Mouse (Mus musculus): ENCODE measurements around the gene Rnd2. TPM values are rescaled to one million over a fixed set of nuclear protein-coding genes. Genes with fewer than 3 reads are reported as not detected.

The Rnd2 gene
- polyA plus RNA-seq (2012; fragmentation: generic; extraction: Trizol) = 10 to 100 TPM; 41.4 to 62.3 TPM

DNA sequence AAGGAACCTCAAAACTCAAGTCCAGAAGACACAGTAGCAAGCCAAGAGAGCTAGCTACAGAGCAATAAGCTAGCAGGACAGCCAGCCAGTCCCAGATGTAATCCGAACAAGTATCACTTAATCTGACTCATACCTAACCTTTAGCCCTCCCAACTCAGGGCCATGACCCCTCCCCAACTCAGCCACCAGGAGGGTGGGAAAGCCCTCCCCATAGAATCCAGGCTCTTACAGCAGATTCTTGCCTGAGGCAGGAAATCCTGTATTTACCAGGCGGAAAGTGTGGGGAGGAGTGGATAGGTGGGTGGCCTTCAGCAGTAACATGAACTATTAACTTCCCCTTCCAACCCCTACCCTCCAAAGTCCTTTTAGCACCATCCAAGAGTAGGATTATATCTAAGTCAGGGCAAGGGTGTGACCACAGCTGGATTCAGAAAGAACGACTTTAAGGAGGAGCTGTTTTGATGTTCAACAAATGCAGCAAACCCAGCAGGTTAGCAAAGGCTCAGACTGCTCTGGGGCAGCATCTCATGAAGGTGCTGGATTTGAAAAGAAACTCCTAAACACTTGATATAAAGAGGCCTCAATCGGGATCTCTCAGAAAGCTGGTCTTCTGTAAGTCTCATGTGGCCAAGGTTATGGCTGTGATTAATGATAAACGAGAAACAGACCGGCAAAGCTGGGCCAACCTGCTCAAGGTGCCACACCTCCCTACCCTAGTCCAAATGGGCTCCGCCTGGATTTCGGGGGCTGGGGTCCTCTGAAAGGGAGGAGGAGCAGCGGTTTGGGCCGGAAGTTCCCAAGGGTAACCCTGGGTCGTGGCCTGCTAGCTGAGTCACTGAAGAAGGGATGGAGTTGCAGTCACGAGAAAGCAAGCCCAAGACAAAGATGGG is at the start of gene Rnd2:
Rnd2 (plus strand) TSS at position 789 of the 890 bp plus-strand sequence.

DNA sequence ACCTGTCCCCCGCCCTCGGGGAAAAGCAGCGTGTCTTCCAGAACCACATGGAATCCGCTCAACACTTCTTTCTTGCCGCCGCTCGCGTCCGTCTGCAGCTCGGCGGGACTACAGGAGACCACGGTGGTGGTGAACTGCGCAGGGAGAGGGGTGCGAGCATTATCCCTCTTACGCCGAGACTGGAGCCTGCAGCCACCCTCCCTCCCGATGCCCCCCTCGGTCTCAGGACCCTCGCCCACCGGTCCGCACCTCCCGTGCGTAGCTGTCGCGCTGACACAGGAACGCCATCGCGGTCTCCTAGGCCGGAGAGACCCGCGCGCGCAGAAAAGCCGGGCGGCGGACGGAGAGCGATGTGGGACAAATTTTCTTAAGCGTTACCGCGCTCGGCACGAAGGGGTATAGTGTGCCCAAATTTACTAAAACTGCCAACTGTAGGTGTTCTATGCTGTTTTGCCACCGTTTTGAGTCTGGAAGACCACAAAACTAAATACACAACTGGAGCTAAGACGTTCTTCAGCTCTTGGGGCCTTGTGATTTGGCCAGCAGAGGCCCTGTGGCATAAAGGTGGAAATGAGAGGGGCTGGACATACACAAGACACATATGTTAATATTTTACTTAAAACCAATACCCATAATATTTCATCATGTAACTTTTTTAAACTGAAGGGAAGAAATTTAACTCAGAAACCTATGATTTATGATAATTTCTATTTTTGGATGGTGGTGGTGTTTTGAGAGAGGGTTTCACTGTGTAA is 47.5 kb upstream of the Rnd2 start, which contains the start of gene Aarsd1:
Aarsd1 (minus strand) TSS at position 515 of the 755 bp plus-strand sequence.

DNA sequence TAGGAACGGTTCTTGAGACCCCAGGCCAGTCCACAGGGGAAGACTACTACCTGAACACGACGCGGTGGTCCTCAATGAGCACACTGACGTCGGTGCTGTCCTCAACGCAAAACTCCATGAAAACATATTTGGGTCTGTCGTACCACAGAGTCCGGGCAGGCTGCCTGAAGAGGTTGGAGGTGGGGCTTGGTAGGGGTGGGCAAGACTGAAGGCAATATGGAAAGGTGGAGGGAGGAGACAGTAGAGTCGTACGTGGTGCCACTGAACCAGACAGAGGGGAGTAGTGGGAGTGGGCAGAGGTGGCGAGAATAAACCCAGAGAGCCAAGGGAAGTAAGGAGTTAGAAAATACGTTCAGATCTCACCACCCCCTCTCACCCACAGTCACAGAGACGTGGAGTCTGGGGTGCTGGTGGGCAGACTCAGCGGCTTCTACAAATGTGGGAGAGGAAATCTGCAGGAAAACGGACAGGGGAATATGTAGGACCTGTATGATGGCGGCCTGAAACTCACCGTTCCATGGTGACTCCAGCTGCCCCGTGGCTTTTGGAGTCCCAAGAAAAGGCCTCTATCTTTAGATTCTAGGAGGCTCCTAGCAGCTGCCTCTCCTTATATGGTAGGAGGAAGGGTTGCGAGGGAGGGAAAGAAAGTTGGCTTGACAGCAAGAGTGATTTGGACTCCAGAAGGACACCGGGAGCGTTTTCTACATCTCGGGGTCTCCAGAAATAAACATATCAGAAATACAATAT is 40.5 kb upstream of the Rnd2 start, which contains the start of gene Gm27029:
Gm27029 (minus strand) TSS at position 692 of the 747 bp plus-strand sequence.

DNA sequence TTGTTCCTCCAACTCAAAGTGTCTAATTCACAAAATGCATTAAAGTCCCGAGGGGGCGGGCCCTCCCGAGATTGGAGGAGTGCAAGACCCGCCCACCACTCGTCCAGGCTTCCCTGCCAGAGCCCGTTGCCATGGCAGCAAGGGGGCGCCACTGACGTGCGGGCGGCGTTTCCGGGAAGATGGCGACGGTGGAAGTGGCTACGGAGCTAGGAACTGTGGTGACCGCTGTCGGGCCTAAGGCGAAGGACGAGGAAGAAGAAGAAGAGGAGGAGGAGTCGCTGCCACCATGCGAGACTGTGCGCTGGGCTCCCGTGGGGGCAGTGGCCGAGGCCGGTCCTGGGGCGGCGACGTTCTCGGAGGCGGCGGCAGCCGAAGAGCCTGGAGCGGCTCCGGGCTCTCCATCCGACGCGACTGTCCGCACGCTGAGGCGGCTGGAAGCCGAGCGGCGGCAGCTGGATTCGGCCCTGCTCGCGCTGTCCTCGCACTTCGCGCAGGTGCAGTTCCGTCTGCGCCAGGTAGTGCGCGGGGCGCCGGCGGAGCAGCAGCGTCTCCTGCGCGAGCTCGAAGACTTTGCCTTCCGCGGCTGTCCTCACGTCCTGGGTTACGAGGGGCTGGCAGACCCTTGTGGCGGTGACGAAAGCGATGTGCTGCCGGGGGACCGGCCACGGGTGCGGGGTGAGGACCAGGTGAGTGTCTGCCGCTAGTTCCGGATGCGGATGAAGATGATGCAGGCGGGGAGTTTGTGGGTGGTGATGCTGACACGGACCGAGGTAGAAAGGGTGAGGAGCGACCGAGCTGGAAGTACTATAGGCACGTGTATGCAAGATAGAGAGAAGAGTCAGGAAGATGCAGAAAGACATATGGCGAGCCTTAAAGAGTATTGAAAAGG is 39.6 kb upstream of the Rnd2 start, which contains the start of the genes Rundc1 and Ptges3l:
Rundc1 (plus strand) TSS at position 161 of the 889 bp plus-strand sequence.
Ptges3l (minus strand) TSS at position 409 of the 889 bp plus-strand sequence.

DNA sequence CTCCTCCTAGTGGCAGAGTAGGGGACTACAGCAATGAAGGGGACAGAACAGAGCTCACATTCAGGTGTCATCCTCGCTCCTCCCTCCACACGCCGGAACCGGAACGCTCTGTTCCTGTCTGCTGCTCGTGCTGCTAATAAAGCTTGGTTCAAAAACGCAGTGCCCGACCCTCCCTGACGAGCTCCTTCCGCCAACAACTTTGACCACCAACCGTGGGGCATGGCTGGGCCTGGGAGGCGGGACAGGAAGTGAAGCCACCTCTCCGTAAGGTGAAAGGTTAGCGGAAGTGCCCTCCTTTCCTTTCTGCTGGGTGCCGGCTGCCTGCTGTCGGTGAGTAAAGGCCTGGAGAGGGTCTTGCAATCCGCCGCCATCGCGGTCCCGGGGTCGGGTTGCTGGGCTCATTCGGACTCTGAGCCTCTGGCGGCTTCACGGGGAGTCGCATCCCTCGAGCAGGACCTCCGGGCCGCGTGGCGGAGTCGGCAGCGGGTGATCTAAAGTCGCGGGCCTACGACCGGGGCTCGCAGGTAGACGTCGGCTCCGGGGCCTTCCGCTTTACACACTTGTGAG is 22.6 kb upstream of the Rnd2 start, which contains the start of gene Rpl27:
Rpl27 (plus strand) TSS at position 172 of the 567 bp plus-strand sequence.

DNA sequence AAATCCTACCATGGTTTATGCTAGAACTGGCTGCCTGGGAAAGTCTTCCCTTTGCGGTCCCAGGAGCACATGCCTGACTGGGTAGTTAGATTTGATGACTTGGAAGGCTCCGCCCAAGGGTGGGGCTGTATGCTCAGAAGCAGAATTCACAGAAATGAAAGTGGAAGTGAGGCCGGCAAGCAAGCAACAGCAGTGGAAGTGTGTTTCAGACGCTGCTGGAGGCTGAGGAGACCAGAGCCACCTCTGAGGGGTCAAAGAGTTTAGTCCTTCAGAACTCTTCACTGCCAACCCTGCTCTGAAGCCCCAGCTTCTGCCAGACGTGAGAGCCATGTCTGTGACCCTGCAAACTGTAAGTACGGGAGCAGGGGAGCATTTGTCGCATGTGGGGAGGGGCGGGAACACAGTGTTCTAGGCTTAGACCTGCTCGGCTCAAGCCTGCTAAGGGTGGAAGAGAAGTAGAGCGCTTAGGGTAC is 16.5 kb upstream of the Rnd2 start, which contains the start of gene Ifi35:
Ifi35 (plus strand) TSS at position 134 of the 473 bp plus-strand sequence.

DNA sequence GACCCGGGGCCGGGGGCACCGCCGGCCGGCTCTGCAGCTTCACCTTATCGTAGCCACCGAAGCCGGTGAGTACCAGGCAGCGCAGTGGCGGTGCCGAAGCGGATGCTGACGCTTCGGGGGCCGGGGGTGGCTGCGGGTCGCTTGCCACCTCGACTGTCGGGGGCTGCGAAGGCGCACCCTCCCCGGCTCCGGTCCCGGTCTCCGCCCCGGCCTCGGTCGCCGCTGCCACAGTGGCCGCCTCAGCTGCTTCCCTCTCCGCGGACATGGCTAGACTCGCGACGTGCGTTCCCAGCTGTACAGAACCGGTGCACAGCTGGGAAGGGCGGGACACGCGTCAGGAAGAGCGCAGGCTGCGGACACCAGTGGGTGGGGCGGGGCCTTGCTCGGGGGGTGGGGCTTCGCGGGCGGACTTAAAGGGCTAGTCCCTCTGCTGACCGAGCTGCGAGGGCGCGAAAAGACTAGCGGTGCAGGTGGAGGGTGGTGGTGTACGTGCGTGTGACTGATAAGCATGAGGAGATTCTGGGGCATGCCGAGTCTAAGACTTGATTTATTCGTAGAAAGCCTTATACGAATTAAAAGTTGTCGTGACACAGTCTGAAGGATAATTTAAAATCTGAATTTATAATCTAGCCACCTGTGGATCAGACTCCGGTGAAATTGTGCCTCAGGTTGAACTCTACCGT is 1.2 kb downstream of the Rnd2 start, which contains the start of gene Vat1:
Vat1 (minus strand) TSS at position 362 of the 683 bp plus-strand sequence.

Other genes with a start within 250 kb of the Rnd2 start
- gene Ezh1, start 238.5 kb upstream of the Rnd2 start, polyA plus RNA-seq (2012; fragmentation: generic; extraction: Trizol) = 10 to 100 TPM in 1 of 2 experiments, 1 to 10 TPM in 1; 2.5 to 59.5 TPM
- gene Ramp2, start 219.0 kb upstream of the Rnd2 start, polyA plus RNA-seq (2012; fragmentation: generic; extraction: Trizol) = 10 to 100 TPM in 1 of 2 experiments, under 1 TPM in 1; 0.06 to 11.4 TPM
- 100 to 1,000 TPM; 160 to 255 TPM for gene Vps25, start 211.3 kb upstream of the Rnd2 start, polyA plus RNA-seq (2012; fragmentation: generic; extraction: Trizol)
- gene Wnk4, start 204.4 kb upstream of the Rnd2 start, polyA plus RNA-seq (2012; fragmentation: generic; extraction: Trizol) = 10 to 100 TPM in 1 of 2 experiments, under 1 TPM in 1; 0.75 to 15.8 TPM
- under 1 TPM in 1 of 2 experiments, not detected in 1; 0.31 TPM for gene Cntd1, start 186.0 kb upstream of the Rnd2 start, polyA plus RNA-seq (2012; fragmentation: generic; extraction: Trizol)
- gene Coa3, start 185.9 kb upstream of the Rnd2 start, polyA plus RNA-seq (2012; fragmentation: generic; extraction: Trizol) = 100 to 1,000 TPM; 129 to 135 TPM
- gene Becn1, start 162.7 kb upstream of the Rnd2 start, polyA plus RNA-seq (2012; fragmentation: generic; extraction: Trizol) = 100 to 1,000 TPM in 1 of 2 experiments, 10 to 100 TPM in 1; 26.7 to 146 TPM
- 10 to 100 TPM; 40.8 to 46.7 TPM for gene Psme3, start 148.8 kb upstream of the Rnd2 start, polyA plus RNA-seq (2012; fragmentation: generic; extraction: Trizol)
- 1 to 10 TPM in 1 of 2 experiments, under 1 TPM in 1; 0.28 to 2.7 TPM for gene Aoc2, start 139.9 kb upstream of the Rnd2 start, polyA plus RNA-seq (2012; fragmentation: generic; extraction: Trizol)
- gene Aoc3, start 134.4 kb upstream of the Rnd2 start, polyA plus RNA-seq (2012; fragmentation: generic; extraction: Trizol) = 10 to 100 TPM in 1 of 2 experiments, under 1 TPM in 1; 0.39 to 37.3 TPM
- gene G6pc, start 97.4 kb upstream of the Rnd2 start, polyA plus RNA-seq (2012; fragmentation: generic; extraction: Trizol) = not detected
- gene Aarsd1, start 47.4 kb upstream of the Rnd2 start, polyA plus RNA-seq (2012; fragmentation: generic; extraction: Trizol) = 100 to 1,000 TPM in 1 of 2 experiments, 10 to 100 TPM in 1; 55.6 to 118 TPM
- gene Gm27029, start 40.2 kb upstream of the Rnd2 start, polyA plus RNA-seq (2012; fragmentation: generic; extraction: Trizol) = 10 to 100 TPM in 1 of 2 experiments, 1 to 10 TPM in 1; 6.0 to 10.4 TPM
- gene Rundc1, start 39.9 kb upstream of the Rnd2 start, polyA plus RNA-seq (2012; fragmentation: generic; extraction: Trizol) = 10 to 100 TPM in 1 of 2 experiments, 1 to 10 TPM in 1; 7.1 to 24.8 TPM
- gene Ptges3l, start 39.7 kb upstream of the Rnd2 start, polyA plus RNA-seq (2012; fragmentation: generic; extraction: Trizol) = 10 to 100 TPM in 1 of 2 experiments, 1 to 10 TPM in 1; 8.2 to 25.9 TPM
- gene Rpl27, start 22.7 kb upstream of the Rnd2 start, polyA plus RNA-seq (2012; fragmentation: generic; extraction: Trizol) = 1,000 to 10,000 TPM; 3,424 to 4,212 TPM
- gene Ifi35, start 16.6 kb upstream of the Rnd2 start, polyA plus RNA-seq (2012; fragmentation: generic; extraction: Trizol) = 10 to 100 TPM; 38.1 to 78.1 TPM
- gene Vat1, start 1.2 kb downstream of the Rnd2 start, polyA plus RNA-seq (2012; fragmentation: generic; extraction: Trizol) = 100 to 1,000 TPM; 270 to 433 TPM
- gene Brca1, start 87.0 kb downstream of the Rnd2 start, polyA plus RNA-seq (2012; fragmentation: generic; extraction: Trizol) = 1 to 10 TPM in 1 of 2 experiments, under 1 TPM in 1; 0.53 to 2.7 TPM
- gene Nbr1, start 87.2 kb downstream of the Rnd2 start, polyA plus RNA-seq (2012; fragmentation: generic; extraction: Trizol) = 10 to 100 TPM in 1 of 2 experiments, 1 to 10 TPM in 1; 3.3 to 49.8 TPM
- gene Tmem106a, start 117.2 kb downstream of the Rnd2 start, polyA plus RNA-seq (2012; fragmentation: generic; extraction: Trizol) = 10 to 100 TPM in 1 of 2 experiments, 1 to 10 TPM in 1; 4.5 to 21.6 TPM
- gene Gm11634, start 134.3 kb downstream of the Rnd2 start, polyA plus RNA-seq (2012; fragmentation: generic; extraction: Trizol) = not detected
- gene Rdm1, start 162.2 kb downstream of the Rnd2 start, polyA plus RNA-seq (2012; fragmentation: generic; extraction: Trizol) = 10 to 100 TPM; 25.2 to 58.0 TPM
- 1 to 10 TPM; 1.4 to 1.5 TPM for gene Arl4d, start 200.5 kb downstream of the Rnd2 start, polyA plus RNA-seq (2012; fragmentation: generic; extraction: Trizol)